Mouse (Mus musculus) small intestine, adult 2 months (tissue): Measurements from ENCODE around the gene Pafah2.

ENCODE experiments used
- CTCF ChIP-seq: fragments of 200-500 bp; IDR thresholded peaks from 2 replicates; pipeline ENCODE4 v1.5.1; 2012; ENCODE audit warnings: low read depth, mild to moderate bottlenecking, control low read depth, inconsistent platforms, low read length, moderate library complexity, mixed read lengths; ENCODE audit not compliant: insufficient replicate concordance, insufficient read length; ENCODE audit errors: extremely low read depth
- POLR2A ChIP-seq: fragments of 200-500 bp; IDR thresholded peaks from 2 replicates; pipeline ENCODE4 v1.6.1; 2012; ENCODE audit warnings: low read depth, mild to moderate bottlenecking, control low read depth, inconsistent platforms, low read length, moderate library complexity

- TF ChIP-seq POLR2A (no peak), CTCF (no peak)
Observed at GRCm38 (mm10) chr4:134391636-134392035, 4.5 kb upstream of the Pafah2 start.
